Comparison of ENCODE assay signal across 27 mouse cellular contexts in genomic region chr1:155604706-155605105, GRCm38 (mm10). TPM values are rescaled to one million over a fixed set of nuclear protein-coding genes. Genes with fewer than 3 reads are reported as not detected.
DNase-seq lines count a peak whose midpoint lies in the region; ATAC-seq and TF ChIP-seq lines count a peak whose summit lies in the region.
"Had no signal": no experiment of that assay in that cellular context is flagged by ENCODE, and none has a peak within 500 bp of the region (broad histone marks: within the 10 kb centered on the region; RNA-seq: fewer than 3 reads in every experiment).

No protein-coding gene starts in this region.

- no peak for ATAC-seq in hindbrain, postnatal 0 days
- ATAC-seq: intestine, postnatal 0 days; Patski had no signal

- no peaks in the 10 kb centered on the region for H3K36me3 ChIP-seq in hindbrain, postnatal 0 days (ENCODE audit: insufficient read depth, low read length)
- H3K36me3 ChIP-seq in hindbrain, embryonic 10.5 days = no peaks in the 10 kb centered on the region
- H3K36me3 ChIP-seq: embryonic facial prominence, embryonic 15.5 days; liver, embryonic 15.5 days; neural tube, embryonic 12.5 days had no signal

- H3K9ac ChIP-seq in hindbrain, postnatal 0 days (replicated peaks; ENCODE audit: low read length) = no peak overlapping the region
- H3K9ac ChIP-seq: embryonic facial prominence, embryonic 15.5 days; forebrain, embryonic 13.5 days; liver, embryonic 15.5 days; neural tube, embryonic 12.5 days had no signal

- no peaks in the 10 kb centered on the region for H3K27me3 ChIP-seq in hindbrain, postnatal 0 days (ENCODE audit: insufficient read depth, low read length)
- no peaks in the 10 kb centered on the region; the same call in 1 of the 2 replicates for H3K27me3 ChIP-seq in hindbrain, embryonic 10.5 days (ENCODE audit: insufficient read depth, poor library complexity, severe bottlenecking)
- H3K27me3 ChIP-seq: CH12.LX; embryonic facial prominence, embryonic 15.5 days; forebrain, embryonic 13.5 days; liver, embryonic 15.5 days; neural tube, embryonic 12.5 days; Patski had no signal

- no peak overlapping the region for H3K4me2 ChIP-seq in hindbrain, postnatal 0 days (ENCODE audit: low read depth, low read length)
- H3K4me2 ChIP-seq: embryonic facial prominence, embryonic 15.5 days; liver, embryonic 15.5 days; midbrain, embryonic 11.5 days had no signal

- 43% methylated on average over 1 of the region's 1 CpGs for WGBS in hindbrain, postnatal 0 days
- 38% methylated on average over 1 of the region's 1 CpGs for WGBS in hindbrain, embryonic 10.5 days

- TF ChIP-seq CTCF in hindbrain, postnatal 0 days (IDR thresholded peaks at IDR 0.05; ENCODE audit: low read depth) = no peak

- H3K27ac ChIP-seq in hindbrain, postnatal 0 days = no peak overlapping the region
- no peak overlapping the region for H3K27ac ChIP-seq in hindbrain, embryonic 10.5 days
- H3K27ac ChIP-seq: embryonic facial prominence, embryonic 15.5 days; liver, embryonic 15.5 days; neural tube, embryonic 12.5 days had no signal

- intact Hi-C loops in heart, postnatal 10 days (cut with DNase I) = no loop called here
- intact Hi-C loops in heart, postnatal 36 days (cut with DNase I) = no loop called here

- no peak overlapping the region for H3K4me3 ChIP-seq in hindbrain, postnatal 0 days (ENCODE audit: low read length)
- no peak overlapping the region for H3K4me3 ChIP-seq in hindbrain, embryonic 10.5 days
- H3K4me3 ChIP-seq: embryonic facial prominence, embryonic 15.5 days; forebrain, embryonic 13.5 days; liver, embryonic 15.5 days; myocyte; neural tube, embryonic 12.5 days had no signal

- H3K9me3 ChIP-seq in hindbrain, postnatal 0 days (ENCODE audit: low read length) = no peaks in the 10 kb centered on the region
- no peaks in the 10 kb centered on the region for H3K9me3 ChIP-seq in hindbrain, embryonic 10.5 days
- H3K9me3 ChIP-seq: embryonic facial prominence, embryonic 15.5 days; forebrain, embryonic 13.5 days; liver, embryonic 15.5 days; neural tube, embryonic 12.5 days had no signal

- H3K4me1 ChIP-seq in hindbrain, postnatal 0 days (ENCODE audit: insufficient read depth, low read length) = no peaks in the 10 kb centered on the region
- peaks cover 20% of the 10 kb centered on the region for H3K4me1 ChIP-seq in hindbrain, embryonic 10.5 days (replicated peaks)
- H3K4me1 ChIP-seq: embryonic facial prominence, embryonic 15.5 days; liver, embryonic 15.5 days had no signal

- peak; percentile 49 for DNase-seq in embryo, embryonic 10.5 days (ENCODE audit: low spot score)
- DNase-seq in embryo, embryonic 9.5 days (ENCODE audit: extremely low spot score) = no peak
- peak; percentile 5 for DNase-seq in hindbrain, postnatal 0 days (ENCODE audit: low spot score)
- DNase-seq in hindbrain, embryonic 10.5 days (ENCODE audit: low spot score) = no peak
- peak; percentile 2 for DNase-seq in lung, postnatal 10 days
- DNase-seq in lung, adult 18-20 months = no peak
- DNase-seq in heart, postnatal 10 days = no peak
- no peak for DNase-seq in heart, postnatal 36 days
- DNase-seq: adrenal gland, postnatal 25 days; cerebellum, adult 2 months; cerebellum, postnatal 14 days; gastrocnemius, postnatal 14 days; kidney, adult 9 months; kidney, postnatal 10 days; layer of hippocampus, postnatal 36 days; left cerebral cortex, postnatal 4 days; liver; thymus, postnatal 4 days had no signal

RNA-seq across cellular contexts. Expression of gene Acbd6, which starts 46.8 kb away (rescaled TPM):
- 119 and 142 TPM in 2 replicates for total RNA-seq in hindbrain, postnatal 0 days (2014; rRNA removed)
- polyA plus RNA-seq in hindbrain, postnatal 0 days (2015; fragmentation: Nextera tagmentation; extraction: Ambion mirVana) = 117 and 118 TPM in 2 replicates
- 72.8 and 83.6 TPM in 2 replicates for polyA plus RNA-seq in hindbrain, embryonic 10.5 days (2016; fragmentation: Nextera tagmentation; extraction: Ambion mirVana)
- 10 to 100 TPM; 63.4 to 64.7 TPM for total RNA-seq in heart, postnatal 10 days (2021)
- total RNA-seq in heart, postnatal 36 days (2021) = 10 to 100 TPM; 59.0 to 66.0 TPM

Comparison
In these comparisons a context has a peak if more than half of its experiments do, and no peak if none do; other contexts are left out.
1. DNase-seq: peak in embryo, embryonic 10.5 days (single experiment), hindbrain, postnatal 0 days (single experiment) and lung, postnatal 10 days (single experiment); none in embryo, embryonic 9.5 days (single experiment), hindbrain, embryonic 10.5 days (single experiment), lung, adult 18-20 months (0 of 2), heart, postnatal 10 days (0 of 2) and heart, postnatal 36 days (0 of 2).